Mouse (Mus musculus): ENCODE data around the gene 1110008P14Rik.

DNA sequence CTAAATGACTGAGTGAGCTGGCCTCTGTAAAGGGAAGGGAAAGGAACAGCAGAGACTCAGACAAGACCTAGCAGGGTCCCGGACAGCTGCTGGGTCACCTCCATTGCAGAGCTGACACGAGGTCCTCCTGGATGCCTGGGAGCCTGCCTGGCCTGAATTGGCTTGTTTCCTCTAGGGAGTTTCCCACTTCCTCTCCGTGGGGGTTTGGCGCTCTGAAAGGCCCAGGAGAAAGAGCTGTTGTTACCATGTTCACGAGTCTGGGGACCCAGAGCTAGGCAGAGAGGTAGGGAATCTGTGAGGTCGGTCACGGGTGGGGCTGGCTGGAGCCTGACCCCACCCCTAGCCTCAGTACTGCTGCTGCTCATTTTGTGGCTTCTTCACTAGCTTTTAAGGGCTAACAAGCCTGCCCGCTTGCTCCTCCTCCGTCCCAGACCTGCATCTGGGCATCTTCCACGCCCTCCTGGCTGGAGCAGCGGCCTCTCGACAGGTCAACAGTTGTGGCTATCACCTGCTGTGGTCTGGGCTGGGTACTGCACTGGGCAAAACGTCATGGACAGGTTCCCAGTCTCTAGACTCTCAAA, 31.2 kb downstream of the 1110008P14Rik start:
- TF ChIP-seq CTCF (IDR thresholded peaks at IDR 0.05; ENCODE audit: low read depth) (no peak), EP300 (optimal IDR thresholded peaks at IDR 0.05) (no peak)
